10 mouse cellular contexts compared by ENCODE assay signal in the genomic region with DNA sequence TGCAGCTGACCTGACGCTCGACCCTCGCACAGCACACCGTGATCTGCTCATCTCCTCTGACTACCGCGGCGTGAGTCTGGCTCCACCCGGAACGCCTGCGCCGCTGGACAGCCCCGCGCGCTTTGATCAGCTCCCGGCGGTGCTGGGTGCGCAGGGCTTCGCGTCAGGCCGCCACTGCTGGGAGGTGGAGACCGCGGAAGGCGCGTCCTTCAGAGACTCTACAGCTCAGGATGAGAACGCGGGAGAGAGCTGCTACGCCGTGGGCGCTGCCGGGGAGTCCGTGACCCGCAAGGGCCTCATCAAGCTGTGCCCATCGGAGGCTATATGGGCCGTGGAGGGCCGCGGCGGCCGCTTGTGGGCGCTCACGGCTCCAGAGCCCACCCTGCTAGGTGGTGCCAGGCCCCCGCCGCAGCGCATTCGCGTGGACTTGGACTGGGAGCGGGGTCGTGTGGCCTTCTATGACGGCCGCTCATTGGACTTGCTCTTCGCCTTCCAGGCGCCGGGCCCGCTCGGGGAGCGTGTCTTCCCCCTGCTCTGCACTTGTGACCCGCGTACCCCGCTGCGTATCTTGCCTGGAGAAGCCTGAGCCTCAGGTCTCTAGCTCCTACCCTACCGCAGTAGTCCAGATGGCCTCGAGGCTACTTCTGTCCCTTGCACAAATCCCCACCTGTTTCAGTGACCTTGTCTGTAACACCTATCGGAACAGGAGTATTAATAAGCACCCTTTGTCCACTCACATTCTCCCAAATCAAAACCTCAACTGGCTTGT. TPM values are rescaled to one million over a fixed set of nuclear protein-coding genes. Genes with fewer than 3 reads are reported as not detected.
DNase-seq lines count a peak whose midpoint lies in the region; ATAC-seq and TF ChIP-seq lines count a peak whose summit lies in the region.
"Had no signal": no experiment of that assay in that cellular context is flagged by ENCODE, and none has a peak within 500 bp of the region (broad histone marks: within the 10 kb centered on the region; RNA-seq: fewer than 3 reads in every experiment).

No protein-coding gene starts in this region.

- H3K36me3 ChIP-seq in hindbrain, embryonic 14.5 days (replicated peaks; ENCODE audit: control insufficient read depth, insufficient read depth): peaks cover 13% of the 10 kb centered on the region
- peaks cover 7% of the 10 kb centered on the region; the same call in 1 of the 2 replicates for H3K36me3 ChIP-seq in midbrain, embryonic 11.5 days (ENCODE audit: control insufficient read depth, insufficient read depth, low read length)
- H3K36me3 ChIP-seq in stomach, embryonic 14.5 days (ENCODE audit: control insufficient read depth, insufficient read depth, low read length): peaks cover 9% of the 10 kb centered on the region

- ATAC-seq in hindbrain, embryonic 14.5 days (ENCODE audit: low FRiP score): peak; percentile 57
- peak; percentile 59 for ATAC-seq in midbrain, embryonic 11.5 days (ENCODE audit: low FRiP score)
- ATAC-seq in stomach, embryonic 14.5 days (ENCODE audit: insufficient number of reproducible peaks, insufficient read depth, low FRiP score, low read depth): 0 out of 2 replicates have a peak, but pooled peaks have one; percentile 24

- TF ChIP-seq POLR2A in lung, adult 2 months (IDR thresholded peaks at IDR 0.05; ENCODE audit: borderline replicate concordance, extremely low read depth, low read depth, low read length): peak; percentile 11; the same call in 1 of the 2 replicates

- H3K4me3 ChIP-seq in lung, adult 2 months (replicated peaks; ENCODE audit: extremely low read depth, low read depth, low read length): peak overlapping the region; percentile 49
- H3K4me3 ChIP-seq in hindbrain, embryonic 14.5 days (replicated peaks; ENCODE audit: low read length): peak overlapping the region; percentile 47
- H3K4me3 ChIP-seq in midbrain, embryonic 11.5 days (ENCODE audit: low read depth, low read length): peak overlapping the region; percentile 49
- H3K4me3 ChIP-seq in stomach, embryonic 14.5 days (ENCODE audit: low read depth, low read length): peak overlapping the region; percentile 43

- peaks cover 31% of the 10 kb centered on the region for H3K27me3 ChIP-seq in hindbrain, embryonic 14.5 days (ENCODE audit: control insufficient read depth, insufficient read depth, low read length)
- H3K27me3 ChIP-seq in midbrain, embryonic 11.5 days (ENCODE audit: control insufficient read depth, insufficient read depth, low read length): peaks cover 38% of the 10 kb centered on the region
- H3K27me3 ChIP-seq in stomach, embryonic 14.5 days (ENCODE audit: control insufficient read depth, insufficient read depth, low read length): peaks cover 25% of the 10 kb centered on the region

- H3K9ac ChIP-seq in hindbrain, embryonic 14.5 days: peak overlapping the region; percentile 83
- peak overlapping the region; percentile 80 for H3K9ac ChIP-seq in midbrain, embryonic 11.5 days (ENCODE audit: low read length)
- peak overlapping the region; percentile 36 for H3K9ac ChIP-seq in stomach, embryonic 14.5 days (replicated peaks; ENCODE audit: low read depth, low read length)

- no peaks in the 10 kb centered on the region for H3K9me3 ChIP-seq in hindbrain, embryonic 14.5 days (ENCODE audit: control insufficient read depth, low read length)
- H3K9me3 ChIP-seq in midbrain, embryonic 11.5 days (ENCODE audit: control insufficient read depth, low read length): no peaks in the 10 kb centered on the region
- H3K9me3 ChIP-seq in stomach, embryonic 14.5 days (ENCODE audit: control insufficient read depth, low read depth, low read length): no peaks in the 10 kb centered on the region

- no peaks in the 10 kb centered on the region; the same call in 1 of the 2 replicates for H3K4me1 ChIP-seq in lung, adult 2 months (ENCODE audit: control insufficient read depth, insufficient read depth, low read length)
- peaks cover 27% of the 10 kb centered on the region for H3K4me1 ChIP-seq in hindbrain, embryonic 14.5 days (replicated peaks; ENCODE audit: control insufficient read depth, insufficient read depth, low read length)
- peaks cover 22% of the 10 kb centered on the region for H3K4me1 ChIP-seq in midbrain, embryonic 11.5 days (ENCODE audit: control insufficient read depth, insufficient read depth, low read length)
- H3K4me1 ChIP-seq in stomach, embryonic 14.5 days (ENCODE audit: control insufficient read depth, insufficient read depth, low read length): peaks cover 9% of the 10 kb centered on the region; the same call in 1 of the 2 replicates

- intact Hi-C loops in left cerebral cortex, postnatal 25 days (cut with DNase I): no loop called here

- DNase-seq in lung, adult 2 months: peak; percentile 32
- DNase-seq in lung, postnatal 25 days (ENCODE audit: low spot score): no peak
- peak; percentile 76 to 79 for DNase-seq in cerebellum, postnatal 14 days
- DNase-seq in frontal cortex, postnatal 36 days (ENCODE audit: low spot score in 2 of 2): peak; percentile 63 to 64
- peak; percentile 59 for DNase-seq in hindbrain, embryonic 14.5 days (ENCODE audit: low spot score)
- DNase-seq in left cerebral cortex, postnatal 25 days (ENCODE audit: low spot score in 2 of 2): peak; percentile 66 to 74
- DNase-seq in midbrain, embryonic 11.5 days (ENCODE audit: low spot score, missing footprints): peak; percentile 97

- peak overlapping the region; percentile 93 for H3K4me2 ChIP-seq in hindbrain, embryonic 14.5 days (replicated peaks)
- peak overlapping the region; percentile 91 for H3K4me2 ChIP-seq in midbrain, embryonic 11.5 days
- H3K4me2 ChIP-seq in stomach, embryonic 14.5 days (replicated peaks; ENCODE audit: low read depth, low read length): peak overlapping the region; percentile 97

- peak overlapping the region; percentile 70 for H3K27ac ChIP-seq in hindbrain, embryonic 14.5 days
- H3K27ac ChIP-seq in midbrain, embryonic 11.5 days (ENCODE audit: low read depth, low read length): peak overlapping the region; percentile 30; the same call in 1 of the 2 replicates
- no peak overlapping the region for H3K27ac ChIP-seq in stomach, embryonic 14.5 days (ENCODE audit: low read length)
- H3K27ac ChIP-seq: macrophage had no signal

- 8% methylated on average over 62 of the region's 62 CpGs for WGBS in lung, adult 2 months
- under 1% methylated on average over 60 of the region's 62 CpGs for WGBS in hindbrain, embryonic 14.5 days
- WGBS in midbrain, embryonic 11.5 days: 2% methylated on average over 62 of the region's 62 CpGs
- WGBS in stomach, embryonic 14.5 days: 1% methylated on average over 59 of the region's 62 CpGs

- no peak for TF ChIP-seq CTCF in lung, adult 2 months (IDR thresholded peaks at IDR 0.05; ENCODE audit: insufficient read depth, low read length)

RNA-seq across cellular contexts. Expression of a gene that starts 4.3 kb away (rescaled TPM):
- polyA plus RNA-seq in lung, adult 2 months (2012; rRNA removed): 42.8 and 58.3 TPM in 2 replicates
- 170 and 191 TPM in 2 replicates for polyA plus RNA-seq in hindbrain, embryonic 14.5 days (2014; fragmentation: Nextera tagmentation; extraction: Ambion mirVana)
- 100 to 1,000 TPM; 119 to 132 TPM for total RNA-seq in left cerebral cortex, postnatal 25 days (2021)
- polyA plus RNA-seq in midbrain, embryonic 11.5 days (2014; fragmentation: Nextera tagmentation; extraction: Ambion mirVana): 152 and 157 TPM in 2 replicates
- 115 and 120 TPM in 2 replicates for polyA plus RNA-seq in stomach, embryonic 14.5 days (2014; fragmentation: Nextera tagmentation; extraction: Ambion mirVana)

RNA-seq across cellular contexts. Expression of a gene that starts 4.5 kb away (rescaled TPM):
- 34.4 and 42.1 TPM in 2 replicates for polyA plus RNA-seq in lung, adult 2 months (2012; rRNA removed)
- polyA plus RNA-seq in hindbrain, embryonic 14.5 days (2014; fragmentation: Nextera tagmentation; extraction: Ambion mirVana): 0.90 and 1.3 TPM in 2 replicates
- 1 to 10 TPM; 5.4 to 7.4 TPM for total RNA-seq in left cerebral cortex, postnatal 25 days (2021)
- polyA plus RNA-seq in midbrain, embryonic 11.5 days (2014; fragmentation: Nextera tagmentation; extraction: Ambion mirVana): 0.46 TPM in 2 replicates
- 0.87 and 1.2 TPM in 2 replicates for polyA plus RNA-seq in stomach, embryonic 14.5 days (2014; fragmentation: Nextera tagmentation; extraction: Ambion mirVana)
- total RNA-seq: G1E had no signal
- polyA plus RNA-seq: G1E, macrophage had no signal

RNA-seq across cellular contexts. Expression of a gene that starts 11.1 kb away (rescaled TPM):
- polyA plus RNA-seq in lung, adult 2 months (2012; rRNA removed): 23.8 and 30.3 TPM in 2 replicates
- polyA plus RNA-seq in hindbrain, embryonic 14.5 days (2014; fragmentation: Nextera tagmentation; extraction: Ambion mirVana): 50.4 and 55.7 TPM in 2 replicates
- 10 to 100 TPM; 29.8 to 34.5 TPM for total RNA-seq in left cerebral cortex, postnatal 25 days (2021)
- 83.5 and 86.7 TPM in 2 replicates for polyA plus RNA-seq in midbrain, embryonic 11.5 days (2014; fragmentation: Nextera tagmentation; extraction: Ambion mirVana)
- polyA plus RNA-seq in stomach, embryonic 14.5 days (2014; fragmentation: Nextera tagmentation; extraction: Ambion mirVana): 92.4 and 97.2 TPM in 2 replicates

RNA-seq across cellular contexts. Expression of a gene that starts 11.2 kb away (rescaled TPM):
- 1.1 and 1.4 TPM in 2 replicates for polyA plus RNA-seq in lung, adult 2 months (2012; rRNA removed)
- 3.4 and 5.1 TPM in 2 replicates for polyA plus RNA-seq in hindbrain, embryonic 14.5 days (2014; fragmentation: Nextera tagmentation; extraction: Ambion mirVana)
- total RNA-seq in left cerebral cortex, postnatal 25 days (2021): 1 to 10 TPM; 5.0 to 5.2 TPM
- polyA plus RNA-seq in midbrain, embryonic 11.5 days (2014; fragmentation: Nextera tagmentation; extraction: Ambion mirVana): 8.5 and 9.4 TPM in 2 replicates
- 6.8 and 8.1 TPM in 2 replicates for polyA plus RNA-seq in stomach, embryonic 14.5 days (2014; fragmentation: Nextera tagmentation; extraction: Ambion mirVana)

RNA-seq across cellular contexts. Expression of a gene that starts 33.8 kb away (rescaled TPM):
- polyA plus RNA-seq in lung, adult 2 months (2012; rRNA removed): 0.14 and 0.18 TPM in 2 replicates
- 0.47 TPM in 1 of 2 replicates, not detected in the other for polyA plus RNA-seq in hindbrain, embryonic 14.5 days (2014; fragmentation: Nextera tagmentation; extraction: Ambion mirVana)
- under 1 TPM in 1 of 2 experiments, not detected in 1; 0.66 TPM for total RNA-seq in left cerebral cortex, postnatal 25 days (2021)
- polyA plus RNA-seq in midbrain, embryonic 11.5 days (2014; fragmentation: Nextera tagmentation; extraction: Ambion mirVana): 0.39 TPM in 1 of 2 replicates, not detected in the other
- polyA plus RNA-seq in stomach, embryonic 14.5 days (2014; fragmentation: Nextera tagmentation; extraction: Ambion mirVana): not detected in 2 replicates
- polyA plus RNA-seq: G1E, macrophage had no signal

Comparison
In these comparisons a context has a peak if more than half of its experiments do, and no peak if none do; other contexts are left out.
1. RNA of a gene that starts 4.5 kb away (polyA plus RNA-seq): 34.4 to 42.1 TPM in lung, adult 2 months; 0.90 to 1.3 TPM in hindbrain, embryonic 14.5 days, 0.87 to 1.2 TPM in stomach, embryonic 14.5 days and 0.46 TPM in midbrain, embryonic 11.5 days; every median in the first group is over 10 times any median in the second.
2. Peak in every context shown above with its lines, with median percentiles within 50 percentile points of each other: H3K4me3 ChIP-seq, ATAC-seq, H3K4me2 ChIP-seq and H3K9ac ChIP-seq.